Mouse (Mus musculus): ENCODE results near the gene Skint1. TPM values are rescaled to one million over a fixed set of nuclear protein-coding genes. Genes with fewer than 3 reads are reported as not detected.
"Not testable (repeated sequence)": the region's sequence is repeated elsewhere in the genome, so short reads cannot be mapped to it uniquely, and the experiment has no call there.

The Skint1 gene
- polyA plus RNA-seq (2016; fragmentation: Nextera tagmentation; extraction: Ambion mirVana), result not detected in 2 replicates

- Histone ChIP-seq H3K4me2 (no peak within 1 kb of the TSS), H3K9me3 (replicated peaks) (no peaks in the 10 kb centered on the region), H3K27me3 (replicated peaks) (no peaks in the 10 kb centered on the region), H3K4me1 (replicated peaks) (no peaks in the 10 kb centered on the region), H3K9ac (no peak within 1 kb of the TSS), H3K27ac (ENCODE audit: poor library complexity, severe bottlenecking) (no peak within 1 kb of the TSS), H3K4me3 (no peak within 1 kb of the TSS), H3K36me3 (no peaks in the 10 kb centered on the region)
- ATAC-seq (ENCODE audit: insufficient number of reproducible peaks, low FRiP score), result no peak
These were observed at the start of gene Skint1 for GRCm38 (mm10) chr4:112005969-112006368. TSS of gene Skint1 (plus strand) at chr4:112006269.

- Histone ChIP-seq H3K9ac (no peak overlapping the region), H3K4me2 (no peak overlapping the region), H3K27ac (ENCODE audit: poor library complexity, severe bottlenecking) (no peak overlapping the region), H3K4me3 (no peak overlapping the region), H3K27me3 (replicated peaks) (no peaks in the 10 kb centered on the region), H3K36me3 (no peaks in the 10 kb centered on the region), H3K9me3 (replicated peaks) (peaks cover 5% of the 10 kb centered on the region; the same call in 1 of the 2 replicates), H3K4me1 (replicated peaks) (no peaks in the 10 kb centered on the region)
- 18% methylated on average over 1 of the region's 1 CpGs for WGBS
- ATAC-seq (ENCODE audit: insufficient number of reproducible peaks, low FRiP score), result no peak
These were observed 44.8 kb upstream of the Skint1 start for GRCm38 (mm10) chr4:111961309-111961708.

- WGBS, result 69% methylated on average over 1 of the region's 1 CpGs
- ATAC-seq (ENCODE audit: insufficient number of reproducible peaks, low FRiP score), result not testable (repeated sequence)
These were observed 42.8 kb upstream of the Skint1 start for GRCm38 (mm10) chr4:111963241-111963640.

GRCm38 (mm10) chr4:111963669-111964068 lies 42.4 kb upstream of the Skint1 start:
- Histone ChIP-seq H3K4me1 (replicated peaks) (no peaks in the 10 kb centered on the region), H3K4me3 (no peak overlapping the region), H3K36me3 (no peaks in the 10 kb centered on the region), H3K9me3 (replicated peaks) (peaks cover 5% of the 10 kb centered on the region; the same call in 1 of the 2 replicates), H3K27ac (ENCODE audit: poor library complexity, severe bottlenecking) (no peak overlapping the region), H3K4me2 (no peak overlapping the region), H3K27me3 (replicated peaks) (no peaks in the 10 kb centered on the region), H3K9ac (no peak overlapping the region)
- no peak for ATAC-seq (ENCODE audit: insufficient number of reproducible peaks, low FRiP score)
- 69% methylated on average over 3 of the region's 3 CpGs for WGBS

More at GRCm38 (mm10) chr4:111963241-111963640, 42.8 kb upstream of the Skint1 start:
- H3K9me3 ChIP-seq (replicated peaks); H3K27ac ChIP-seq (ENCODE audit: poor library complexity, severe bottlenecking); H3K36me3 ChIP-seq; H3K27me3 ChIP-seq (replicated peaks); H3K4me1 ChIP-seq (replicated peaks); H3K4me3 ChIP-seq; H3K9ac ChIP-seq; H3K4me2 ChIP-seq: not testable (repeated sequence)

GRCm38 (mm10) chr4:111972623-111973022 lies 33.4 kb upstream of the Skint1 start, which contains the start of gene Skint7:
TSS of gene Skint7 (plus strand) at chr4:111972923.
- Histone ChIP-seq H3K36me3 (no peaks in the 10 kb centered on the region), H3K4me2 (no peak within 1 kb of the TSS), H3K27ac (ENCODE audit: poor library complexity, severe bottlenecking) (no peak within 1 kb of the TSS), H3K4me1 (replicated peaks) (no peaks in the 10 kb centered on the region), H3K9ac (no peak within 1 kb of the TSS), H3K9me3 (replicated peaks) (0 out of 2 replicates have a peak, but pooled peaks cover 4% of the 10 kb centered on the region), H3K27me3 (replicated peaks) (no peaks in the 10 kb centered on the region), H3K4me3 (no peak within 1 kb of the TSS)
- no peak for ATAC-seq (ENCODE audit: insufficient number of reproducible peaks, low FRiP score)
- WGBS, result 93% methylated on average over 1 of the region's 1 CpGs

GRCm38 (mm10) chr4:112071716-112072115 lies 65.6 kb downstream of the Skint1 start, which contains the start of gene Skint4:
TSS of gene Skint4 (plus strand) at chr4:112072016.
- no peak for ATAC-seq (ENCODE audit: insufficient number of reproducible peaks, low FRiP score)
- H3K27me3 ChIP-seq (replicated peaks), result no peaks in the 10 kb centered on the region

More at GRCm38 (mm10) chr4:112071716-112072115, 65.6 kb downstream of the Skint1 start, which contains the start of gene Skint4:
- no peak within 1 kb of the TSS for H3K4me2 ChIP-seq
- no peak within 1 kb of the TSS for H3K4me3 ChIP-seq
- no peaks in the 10 kb centered on the region for H3K4me1 ChIP-seq (replicated peaks)
- H3K36me3 ChIP-seq, result no peaks in the 10 kb centered on the region
- no peak within 1 kb of the TSS for H3K27ac ChIP-seq (ENCODE audit: poor library complexity, severe bottlenecking)
- no peak within 1 kb of the TSS for H3K9ac ChIP-seq
- H3K9me3 ChIP-seq (replicated peaks), result no peaks in the 10 kb centered on the region

Other genes starting within 250 kb of the Skint1 start
- gene Slc5a9, start 103.4 kb upstream of the Skint1 start, polyA plus RNA-seq (2016; fragmentation: Nextera tagmentation; extraction: Ambion mirVana), result 0.06 and 0.19 TPM in 2 replicates
- gene Skint8, start 86.9 kb upstream of the Skint1 start, polyA plus RNA-seq (2016; fragmentation: Nextera tagmentation; extraction: Ambion mirVana), result not detected in 2 replicates
- not detected in 2 replicates for gene Skint7, start 33.3 kb upstream of the Skint1 start, polyA plus RNA-seq (2016; fragmentation: Nextera tagmentation; extraction: Ambion mirVana)
- not detected in 2 replicates for gene Skint4, start 65.7 kb downstream of the Skint1 start, polyA plus RNA-seq (2016; fragmentation: Nextera tagmentation; extraction: Ambion mirVana)
- gene Skint3, start 226.0 kb downstream of the Skint1 start, polyA plus RNA-seq (2016; fragmentation: Nextera tagmentation; extraction: Ambion mirVana), result not detected in 2 replicates

All from heart, embryonic 12.5 days (tissue).